Mouse (Mus musculus): Measurements from ENCODE around the gene Lca5l.

Lca5l gene

DNA sequence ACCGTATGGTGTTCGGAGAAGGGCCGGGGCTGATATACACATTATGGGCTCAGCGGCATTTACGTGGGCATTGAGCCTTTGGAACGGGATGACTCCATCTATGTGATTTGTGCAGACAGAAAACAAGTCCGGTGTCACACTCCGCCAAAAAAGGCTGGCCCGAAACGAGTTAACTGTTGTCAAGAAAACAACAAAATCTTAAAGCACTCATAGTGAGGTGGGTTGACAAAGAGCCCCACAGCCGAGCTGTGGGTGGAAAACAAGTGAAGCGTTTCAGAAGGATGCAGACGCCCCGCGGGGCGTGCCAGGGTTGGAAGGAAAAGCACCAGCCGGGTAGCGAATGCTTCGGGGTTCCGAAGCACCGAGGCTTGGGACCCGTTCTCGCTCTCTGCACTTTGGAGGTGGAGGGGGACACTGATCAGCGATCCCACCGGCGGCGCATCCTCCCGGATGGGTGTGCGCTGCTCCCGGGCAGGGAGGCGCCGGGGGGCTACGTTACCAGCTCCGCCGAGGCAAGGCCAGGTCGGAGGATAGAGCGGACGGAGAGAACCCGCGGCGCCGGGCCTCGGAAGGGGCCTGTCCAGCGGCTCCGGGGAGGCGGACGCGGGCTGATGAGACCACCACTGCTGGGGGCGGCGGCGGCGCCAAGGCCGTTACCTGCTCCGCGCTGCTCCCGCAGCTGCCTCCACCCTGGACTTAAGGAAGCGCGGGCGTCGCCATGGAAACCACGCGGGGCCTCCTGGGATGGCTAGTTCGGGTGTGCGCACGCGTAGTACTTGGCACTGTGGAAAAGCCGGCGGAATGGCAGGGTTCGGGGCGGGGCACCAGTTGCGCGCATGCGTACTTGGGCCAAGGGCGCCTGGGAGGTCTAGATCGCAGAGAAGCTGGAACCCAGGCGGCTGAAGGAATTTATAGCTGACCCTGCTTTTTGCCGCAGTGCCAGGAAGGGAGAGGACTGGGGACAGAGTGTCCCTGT is at the start of gene Lca5l:
Gene Lca5l, minus strand, starts transcription at position 741 of the 976 bp plus-strand sequence.
- DNase-seq (ENCODE audit: extremely low read depth, low read depth, low spot score) = peak; percentile 71

- DNase-seq (ENCODE audit: extremely low read depth, low read depth, low spot score) = no peak
These were observed 43.4 kb upstream of the Lca5l start, which contains the start of gene B3galt5 for GRCm38 (mm10) chr16:96235366-96235970. B3galt5 (plus strand) TSS chr16:96235801.

GRCm38 (mm10) chr16:96233996-96234395 is 41.9 kb upstream of the Lca5l start:
- DNase-seq (ENCODE audit: extremely low read depth, low read depth, low spot score) = no peak

- no peak for DNase-seq (ENCODE audit: extremely low read depth, low read depth, low spot score)
These were observed 39.9 kb upstream of the Lca5l start for GRCm38 (mm10) chr16:96231974-96232373.

GRCm38 (mm10) chr16:96231251-96231650 is 39.2 kb upstream of the Lca5l start:
- no peak for DNase-seq (ENCODE audit: extremely low read depth, low read depth, low spot score)

DNA sequence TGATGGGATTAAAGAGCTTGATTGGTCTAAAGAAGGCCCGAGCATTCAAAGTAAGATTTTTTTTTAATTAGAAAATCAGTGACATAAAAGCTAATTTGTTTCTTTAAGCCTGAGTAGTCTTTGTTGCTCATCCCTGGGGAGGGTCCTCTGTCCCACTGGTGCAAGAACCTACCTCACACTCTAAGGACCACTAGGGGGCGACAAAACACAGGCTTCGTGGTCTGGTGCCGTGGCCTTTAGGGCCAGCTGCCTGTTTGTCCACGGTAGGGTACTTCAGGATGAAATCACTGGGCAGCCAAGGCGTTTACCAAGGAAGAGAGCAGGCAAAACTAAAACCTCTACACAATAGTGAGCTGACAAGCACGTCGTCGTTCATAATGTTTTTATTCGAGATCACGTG is 38.3 kb upstream of the Lca5l start:
- DNase-seq (ENCODE audit: extremely low read depth, low read depth, low spot score) = no peak

DNA sequence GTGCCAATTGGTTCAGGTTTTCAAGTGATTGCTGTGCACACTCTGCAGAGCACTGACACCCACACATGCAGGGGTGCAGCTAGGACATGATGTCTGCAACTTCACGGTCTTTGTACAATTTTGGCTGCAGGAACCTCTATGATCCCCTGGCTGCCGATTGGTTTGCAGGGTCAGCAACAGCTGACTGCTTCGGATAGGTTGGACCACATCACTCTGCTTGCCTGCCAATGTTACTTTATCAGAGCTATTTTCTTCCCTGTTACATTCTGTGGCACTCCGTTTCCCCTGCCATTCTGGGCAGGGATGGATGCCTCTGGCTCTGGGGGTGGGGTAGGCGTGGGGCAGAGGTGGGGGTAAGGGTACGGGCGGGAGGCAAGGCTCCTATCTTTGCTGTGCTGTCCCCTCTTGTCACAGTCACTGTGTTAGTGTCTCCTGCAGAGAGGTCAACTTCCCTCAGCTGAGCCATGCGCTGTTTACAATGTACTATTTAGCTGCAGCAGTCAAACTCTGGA is 37.0 kb upstream of the Lca5l start:
- DNase-seq (ENCODE audit: extremely low read depth, low read depth, low spot score) = no peak

DNA sequence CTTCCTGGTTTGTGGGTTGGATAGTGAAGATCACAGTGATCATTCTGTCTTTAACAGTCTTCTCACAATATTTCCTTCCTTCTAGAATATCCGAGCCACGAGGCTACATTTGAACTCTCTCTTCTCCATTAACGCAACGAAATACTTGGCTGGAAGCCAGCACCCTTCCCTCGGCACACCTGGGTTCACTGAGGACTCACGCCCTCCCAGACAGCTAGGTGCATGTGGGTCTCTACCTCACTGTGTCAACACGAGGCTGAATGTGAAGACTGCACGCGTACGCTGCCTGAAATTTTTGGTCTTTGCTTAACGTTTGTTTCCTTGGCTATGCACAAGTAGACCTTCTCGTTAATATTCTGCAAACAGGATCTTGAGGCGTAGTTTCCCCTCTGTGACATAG is 36.4 kb upstream of the Lca5l start:
- DNase-seq (ENCODE audit: extremely low read depth, low read depth, low spot score) = no peak

DNA sequence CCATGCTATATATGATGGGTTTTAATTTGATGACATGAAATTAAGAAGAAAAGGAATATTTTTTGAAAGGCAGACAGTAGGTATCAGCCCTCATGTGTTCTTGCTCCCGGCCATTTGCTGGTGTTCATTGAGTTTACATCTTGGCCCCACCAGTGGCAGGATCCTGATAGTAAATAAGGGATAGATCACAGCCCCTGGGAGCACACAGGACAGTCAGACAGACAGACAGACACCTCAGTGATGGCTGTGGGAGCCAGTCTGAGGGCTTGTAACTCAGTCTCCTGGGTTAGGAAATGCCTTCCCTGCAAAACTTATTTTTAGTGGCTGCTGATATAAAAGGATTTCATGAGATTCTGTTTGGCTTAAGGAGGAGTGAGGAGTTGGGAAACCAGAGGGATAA is 30.4 kb upstream of the Lca5l start:
- DNase-seq (ENCODE audit: extremely low read depth, low read depth, low spot score) = no peak

DNA sequence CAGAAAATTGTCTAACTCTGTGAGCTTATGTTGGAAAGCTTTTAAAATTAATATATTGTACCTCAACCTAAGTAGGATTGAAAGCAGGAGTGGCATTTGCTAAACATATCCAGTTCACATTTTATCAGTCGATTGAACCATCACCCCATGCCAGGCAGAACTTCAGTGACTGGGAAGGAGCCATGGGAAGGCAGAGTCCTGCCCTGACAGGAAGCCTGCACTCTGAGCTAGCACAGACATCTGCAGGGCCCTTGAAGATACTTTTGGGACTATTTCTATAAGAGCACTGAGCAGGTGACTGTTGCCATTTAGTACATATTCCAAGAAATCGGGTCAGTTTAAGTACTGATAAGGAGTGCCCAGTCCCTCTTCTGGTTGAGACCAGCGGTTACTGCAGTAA is 29.9 kb upstream of the Lca5l start:
- no peak for DNase-seq (ENCODE audit: extremely low read depth, low read depth, low spot score)

- DNase-seq (ENCODE audit: extremely low read depth, low read depth, low spot score) = no peak
These were observed 29.4 kb upstream of the Lca5l start for GRCm38 (mm10) chr16:96221491-96221890.

DNA sequence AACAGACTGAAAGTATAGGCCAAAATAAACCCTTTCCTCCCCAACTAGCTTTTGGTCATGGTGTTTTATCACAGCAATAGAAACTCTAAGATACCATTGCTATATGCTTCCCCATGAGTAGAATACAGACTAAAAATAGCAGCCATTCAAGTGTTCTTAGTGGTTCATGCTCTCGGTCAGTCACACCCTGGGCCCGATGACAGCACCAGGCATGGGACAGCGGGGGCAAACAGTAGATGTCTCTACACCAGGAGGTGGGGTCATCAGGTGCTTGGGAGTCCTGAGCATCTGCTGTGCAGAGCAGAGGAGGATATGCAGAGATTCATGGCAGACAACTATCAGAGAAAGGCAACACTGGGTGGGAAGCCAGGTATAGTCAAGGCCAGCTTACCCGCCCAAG is 21.0 kb upstream of the Lca5l start:
- DNase-seq (ENCODE audit: extremely low read depth, low read depth, low spot score) = no peak

GRCm38 (mm10) chr16:96210856-96211255 is 18.8 kb upstream of the Lca5l start:
- no peak for DNase-seq (ENCODE audit: extremely low read depth, low read depth, low spot score)

DNA sequence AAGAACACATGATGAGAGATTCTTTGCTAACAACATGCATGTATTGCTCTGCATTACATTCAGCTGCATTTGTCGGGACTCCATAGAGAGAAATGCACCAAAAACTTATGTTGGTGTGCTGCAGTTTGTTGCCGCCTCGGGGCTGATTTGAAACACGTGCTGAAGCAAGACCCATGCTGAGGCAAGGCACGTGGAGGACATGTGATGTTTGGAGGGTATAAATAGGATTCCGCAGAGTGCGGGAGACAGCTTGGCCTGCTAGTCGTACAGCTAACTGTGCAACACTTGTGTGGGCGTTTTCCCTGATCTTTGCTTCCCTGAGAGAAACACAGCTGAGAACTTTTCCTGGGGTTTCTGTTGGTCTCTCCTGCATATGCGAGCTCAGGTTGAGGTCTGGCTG is 17.7 kb upstream of the Lca5l start:
- DNase-seq (ENCODE audit: extremely low read depth, low read depth, low spot score) = no peak

- DNase-seq (ENCODE audit: extremely low read depth, low read depth, low spot score) = no peak
These were observed 9.6 kb upstream of the Lca5l start for GRCm38 (mm10) chr16:96201485-96202232.

- DNase-seq (ENCODE audit: extremely low read depth, low read depth, low spot score) = no peak
These were observed 8.6 kb upstream of the Lca5l start for GRCm38 (mm10) chr16:96200702-96201028.

GRCm38 (mm10) chr16:96199913-96200701 is 8.0 kb upstream of the Lca5l start, which contains the start of gene Sh3bgr:
Sh3bgr (plus strand) TSS chr16:96200450.
- DNase-seq (ENCODE audit: extremely low read depth, low read depth, low spot score) = no peak

DNA sequence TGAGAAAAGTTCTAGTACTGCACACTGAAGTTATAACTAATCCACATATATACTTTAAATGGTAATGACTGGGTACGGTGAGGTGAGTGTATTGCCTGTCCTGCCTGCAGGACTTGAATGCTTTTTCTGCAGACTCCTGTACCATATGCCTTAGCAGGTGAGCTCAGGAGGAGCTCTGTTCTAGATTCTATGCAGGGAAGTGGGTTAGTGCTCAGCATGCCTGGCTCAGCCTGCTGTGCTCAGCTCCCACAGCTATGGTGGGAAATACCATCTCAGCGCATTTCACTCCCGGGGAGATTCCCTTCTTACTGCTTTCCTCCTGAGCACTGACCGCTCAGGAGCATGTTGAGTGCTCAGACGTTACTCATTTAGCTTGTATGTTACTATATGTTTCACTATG is 4.5 kb downstream of the Lca5l start:
- no peak for DNase-seq (ENCODE audit: extremely low read depth, low read depth, low spot score)

- DNase-seq (ENCODE audit: extremely low read depth, low read depth, low spot score) = no peak
These were observed 12.9 kb downstream of the Lca5l start for GRCm38 (mm10) chr16:96179156-96179555.

DNA sequence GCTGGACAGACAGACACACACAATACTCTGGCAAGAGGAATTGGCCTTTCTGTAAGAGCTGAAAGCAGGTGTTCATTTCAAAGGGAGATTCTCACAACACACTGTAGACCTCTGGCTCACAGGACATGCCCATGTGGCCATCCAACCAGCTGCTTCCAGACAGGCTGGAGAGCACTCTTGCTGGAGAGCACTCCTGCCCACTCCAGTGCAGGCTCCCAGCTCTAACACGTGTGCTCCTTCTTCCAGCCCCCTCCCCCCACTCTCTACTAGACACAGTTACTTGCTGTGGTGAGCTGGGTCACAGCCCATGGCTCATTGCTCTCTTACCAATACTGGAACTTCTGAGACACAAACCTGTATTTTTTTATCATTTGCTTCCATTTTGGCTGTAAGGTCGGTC is 16.7 kb downstream of the Lca5l start:
- no peak for DNase-seq (ENCODE audit: extremely low read depth, low read depth, low spot score)

- no peak for DNase-seq (ENCODE audit: extremely low read depth, low read depth, low spot score)
These were observed 18.4 kb downstream of the Lca5l start for GRCm38 (mm10) chr16:96173648-96174047.

Data from fat pad, adult 2 months (tissue).